Mouse (Mus musculus) Muller cell, postnatal 12 days (primary cell): Measurements from ENCODE around the gene Usp39.

Experiments
- DNase-seq: peaks from one replicate; pipeline ENCODE4 v3.0.0-alpha.2; 2015; ENCODE audit errors: inconsistent ontology term

Usp39 gene

DNA sequence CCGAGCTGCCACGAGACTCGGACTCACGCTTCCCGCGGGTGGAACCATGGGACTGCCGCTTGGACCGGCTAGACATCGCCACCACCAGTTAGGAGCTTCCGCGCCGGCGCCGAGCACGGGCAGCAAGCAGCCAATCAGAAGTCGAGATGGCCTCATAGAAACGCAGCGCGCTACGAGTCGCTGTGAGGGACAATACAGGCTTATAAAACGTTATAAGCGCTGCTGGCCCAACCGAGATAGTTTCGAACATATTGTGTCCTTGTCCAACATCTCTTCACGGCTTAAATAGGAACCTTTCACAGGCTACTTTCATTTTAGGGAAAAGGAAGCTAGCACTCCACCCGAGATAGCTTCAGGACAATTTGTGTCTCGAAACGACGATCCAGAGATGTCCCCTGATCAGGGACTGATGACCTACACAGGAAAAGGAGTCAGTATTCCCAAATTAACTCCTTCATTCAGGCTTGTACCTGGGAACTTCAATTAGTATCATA is at the start of gene Usp39:
Gene Usp39, minus strand, starts transcription at position 111 of the 494 bp plus-strand sequence.
- peak; percentile 93 for DNase-seq

DNA sequence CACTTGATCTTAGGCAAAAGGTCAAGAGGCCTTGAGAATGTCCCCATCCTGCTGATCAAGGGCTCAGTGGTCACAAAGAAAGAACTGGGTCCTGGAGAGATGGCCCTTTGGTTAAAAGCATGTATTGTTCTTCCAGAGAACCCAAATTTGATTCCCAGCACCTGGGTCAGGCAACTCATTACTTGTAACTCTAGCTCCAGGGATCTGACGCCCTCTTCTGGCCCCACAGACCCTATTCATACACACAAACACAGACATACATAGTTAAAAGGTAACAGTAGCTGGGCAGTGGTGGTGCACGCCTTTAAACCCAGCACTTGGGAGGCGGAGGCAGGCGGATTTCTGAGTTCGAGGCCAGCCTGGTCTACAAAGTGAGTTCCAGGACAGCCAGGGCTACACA is 47.4 kb upstream of the Usp39 start:
- no peak for DNase-seq

DNA sequence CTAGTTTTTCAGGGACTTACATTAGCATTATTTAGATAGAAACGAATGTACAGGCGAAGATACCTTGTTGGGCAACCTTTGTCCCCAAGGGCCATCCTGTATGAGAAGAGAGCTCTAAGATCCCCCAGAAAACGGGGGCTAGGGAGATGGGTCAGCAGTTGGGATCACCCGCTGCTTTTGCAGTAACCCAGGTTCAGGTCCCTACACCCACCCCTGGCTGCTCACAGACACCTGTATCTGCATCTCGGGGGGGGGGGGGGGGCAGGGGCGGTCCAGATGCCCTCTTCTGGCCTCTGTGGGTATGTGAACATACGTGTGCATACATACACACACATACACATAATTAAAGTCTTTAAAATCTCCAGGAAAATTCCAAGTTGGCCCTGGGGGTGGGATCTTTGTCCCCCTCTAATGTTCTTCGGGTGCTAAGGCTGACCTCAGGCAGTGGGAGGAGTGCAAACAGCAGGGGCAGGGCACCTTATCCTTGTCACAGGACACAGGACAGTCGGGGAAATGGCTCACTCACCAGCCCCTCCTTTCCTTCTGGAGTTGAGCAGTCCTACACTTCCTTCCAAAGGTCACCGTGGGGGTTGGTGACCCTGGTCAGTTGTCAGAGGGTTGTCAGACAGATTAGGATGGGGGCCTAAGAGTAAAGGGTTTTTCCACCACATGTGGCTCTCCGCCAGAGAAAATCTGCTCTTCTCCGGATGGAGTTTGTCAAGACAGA is 46.0 kb upstream of the Usp39 start:
- peak; percentile 27 for DNase-seq

DNA sequence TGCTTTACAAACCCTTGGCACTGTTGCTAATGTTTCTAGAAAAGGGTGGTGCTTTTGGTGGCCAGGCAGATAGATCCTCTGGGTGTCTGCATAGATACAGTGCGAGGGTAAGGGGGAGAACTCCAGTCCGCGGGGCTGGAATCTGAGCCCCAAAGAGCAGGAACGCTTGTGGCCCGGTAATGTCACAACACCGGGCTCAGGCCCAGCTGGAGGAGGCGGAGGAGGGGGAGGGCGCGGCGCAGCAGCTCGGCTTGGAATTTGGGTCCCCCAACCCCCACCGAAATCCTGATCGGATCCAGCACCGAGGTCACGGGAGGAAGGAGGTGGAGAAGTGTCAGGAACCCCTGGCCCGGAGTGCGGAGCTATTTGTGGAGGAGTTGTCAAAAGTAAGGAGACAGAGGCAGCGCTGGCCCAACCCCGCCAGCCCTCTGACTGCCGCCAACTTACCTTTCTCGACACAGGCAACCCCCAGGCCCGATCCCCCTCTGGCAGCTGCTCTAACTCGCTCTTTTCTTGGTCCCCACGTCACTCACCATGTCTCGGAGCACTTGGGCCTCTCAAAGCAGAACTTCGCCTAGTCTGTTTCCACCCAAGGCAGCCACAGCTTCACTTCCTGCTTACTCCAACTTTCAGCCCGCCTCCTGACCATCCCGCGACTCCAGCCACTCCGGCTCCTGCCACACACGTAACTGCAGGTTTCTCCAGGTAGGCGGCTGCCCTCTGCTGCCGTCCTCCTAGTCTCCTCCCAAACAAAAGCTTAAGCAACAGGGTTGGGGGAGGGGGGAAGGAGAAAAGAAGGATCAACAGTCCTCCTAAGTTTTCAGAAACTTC is 45.2 kb upstream of the Usp39 start, which contains the start of gene Vamp8:
Gene Vamp8, minus strand, starts transcription at position 763 of the 831 bp plus-strand sequence.
- peak; percentile 93 for DNase-seq

DNA sequence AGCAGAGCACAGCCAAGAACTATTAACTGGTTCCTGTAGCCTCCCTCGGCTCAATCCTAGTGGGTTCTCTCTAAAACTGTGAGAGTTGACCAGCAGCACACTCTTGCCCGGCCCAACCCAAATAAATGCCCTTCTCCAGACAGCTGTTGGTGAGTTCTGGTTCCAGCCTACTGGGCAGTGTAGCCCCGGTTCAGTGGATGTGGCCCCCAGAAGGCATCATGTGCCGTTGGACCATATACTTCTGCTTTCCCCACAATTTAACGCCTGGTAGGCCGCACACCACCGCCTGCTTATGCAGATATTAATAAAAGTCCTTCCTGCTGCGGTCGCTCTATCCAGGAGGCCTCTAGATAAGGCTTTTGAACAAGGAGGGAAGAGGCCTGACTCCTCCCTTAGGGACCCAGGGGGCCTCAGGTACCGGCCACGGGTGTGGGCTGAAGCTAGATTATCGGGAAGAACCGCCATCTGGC is 44.5 kb upstream of the Usp39 start:
- DNase-seq = no peak

DNA sequence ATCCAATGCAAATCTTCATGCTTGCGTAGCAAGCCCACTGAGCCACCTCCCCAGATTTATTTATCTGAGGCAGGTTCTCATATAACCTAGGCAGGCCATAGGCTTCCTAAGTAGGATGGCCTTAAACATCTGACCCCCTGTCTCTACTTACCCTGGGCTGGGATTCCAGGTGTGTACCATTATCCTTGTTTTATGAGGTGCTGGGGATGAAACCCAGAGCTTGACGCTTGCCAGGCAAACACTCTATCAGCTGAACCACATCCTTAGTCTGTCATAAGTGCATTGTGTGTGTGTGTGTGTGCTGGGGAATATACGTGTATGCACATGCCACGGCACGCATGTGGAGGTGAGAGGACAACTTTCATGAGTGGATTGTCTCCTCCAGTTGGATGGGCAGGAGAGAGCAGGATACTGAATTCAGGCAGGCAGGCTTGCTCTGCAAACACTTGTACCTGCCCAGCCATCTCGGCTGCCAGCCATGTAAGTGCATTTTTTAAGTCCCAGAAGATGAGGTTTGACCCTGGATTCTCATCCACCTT is 43.9 kb upstream of the Usp39 start:
- no peak for DNase-seq

DNA sequence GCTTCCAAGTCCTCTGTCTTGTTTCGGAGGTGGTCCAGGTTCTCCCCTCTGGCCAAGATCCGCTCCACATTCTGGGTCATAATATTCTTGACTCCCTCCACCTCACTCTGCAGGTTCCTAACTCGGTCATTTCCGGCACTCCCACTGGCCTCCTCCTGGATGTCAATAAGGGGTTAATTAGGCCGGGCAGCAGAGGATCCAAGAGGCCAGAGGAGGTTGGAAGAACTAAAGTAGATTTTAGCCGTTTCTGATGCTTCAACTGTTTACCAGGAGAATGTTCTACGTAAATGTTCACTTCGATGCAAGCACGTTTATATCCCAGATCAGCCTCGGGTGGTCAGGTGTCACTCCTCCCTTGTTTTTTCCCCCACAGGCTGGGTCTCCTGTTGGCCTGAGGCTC is 43.3 kb upstream of the Usp39 start:
- DNase-seq = no peak

DNA sequence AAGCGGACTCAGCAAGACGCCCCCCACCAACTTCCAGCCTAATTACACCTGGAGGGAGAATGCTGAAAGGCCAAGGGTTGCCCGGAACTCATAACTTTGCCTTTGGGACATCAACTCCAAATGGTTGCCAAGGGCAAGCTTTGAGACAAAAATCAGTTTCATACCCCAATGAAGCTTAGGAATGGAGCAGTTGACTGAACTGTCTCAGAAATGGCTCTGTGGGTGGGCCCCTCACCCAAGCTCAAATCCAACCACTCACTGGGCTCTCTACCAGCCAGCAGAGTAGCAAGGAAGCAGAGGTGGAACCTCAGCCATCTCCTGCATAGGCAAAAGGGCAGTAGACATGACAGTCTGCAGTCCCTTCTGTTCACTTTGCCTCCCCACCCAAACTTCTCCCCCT is 42.8 kb upstream of the Usp39 start:
- peak; percentile 66 for DNase-seq

DNA sequence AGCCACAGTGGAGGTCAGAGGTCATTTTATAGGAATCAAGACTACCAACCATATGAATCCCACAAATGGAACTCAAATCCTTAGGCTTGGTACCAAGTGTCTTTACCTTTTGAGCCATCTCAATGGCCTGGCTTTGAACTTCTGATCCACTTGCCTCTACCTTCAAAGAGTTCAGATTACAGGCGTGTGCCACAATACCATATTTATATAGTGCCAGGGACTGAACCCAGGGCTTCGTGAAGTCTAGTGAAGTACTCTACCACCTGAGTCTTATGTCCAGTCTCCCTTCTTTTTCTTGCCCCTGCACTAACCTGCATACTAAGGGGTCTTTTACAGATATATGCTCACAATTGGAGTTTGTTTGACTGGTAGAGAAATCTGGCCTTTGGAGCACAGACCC is 41.6 kb upstream of the Usp39 start:
- DNase-seq = no peak

DNA sequence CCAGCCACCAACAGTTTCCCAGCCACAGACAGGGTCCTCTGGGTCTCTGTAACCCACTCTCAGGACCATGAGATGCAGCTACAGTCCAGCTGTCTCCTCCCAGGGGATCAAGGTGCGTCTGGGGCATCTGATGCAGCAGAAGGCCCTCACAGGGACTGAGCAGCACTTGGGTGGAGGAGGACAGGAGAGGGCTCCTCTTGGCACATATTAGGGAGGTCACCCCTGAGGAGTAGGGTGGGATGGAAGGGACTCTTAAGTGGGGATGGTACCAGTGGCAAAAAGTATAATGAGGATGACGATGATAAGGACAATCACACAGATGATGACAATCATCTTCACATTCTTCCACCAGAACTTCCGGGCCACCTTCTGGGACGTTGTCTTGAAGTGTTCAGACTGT is 40.3 kb upstream of the Usp39 start:
- DNase-seq = no peak

DNA sequence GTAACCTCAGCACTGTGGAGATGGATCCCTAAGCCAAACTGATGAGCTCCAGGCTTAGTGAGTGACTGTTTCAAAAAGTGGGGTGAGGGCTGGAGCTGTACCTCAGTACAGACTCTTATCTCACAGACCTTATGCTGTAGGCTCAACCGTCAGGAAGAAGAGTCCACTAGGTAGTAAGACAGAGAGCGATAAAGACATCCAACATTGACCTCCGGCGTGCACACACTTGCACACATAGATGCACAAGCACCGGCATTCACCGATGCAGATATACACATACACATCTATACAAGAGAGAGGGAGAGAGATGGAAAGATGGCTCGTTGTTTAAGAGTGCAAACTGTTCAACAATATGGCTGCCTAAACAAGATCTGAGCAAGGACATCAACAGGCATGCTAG is 39.0 kb upstream of the Usp39 start:
- no peak for DNase-seq

DNA sequence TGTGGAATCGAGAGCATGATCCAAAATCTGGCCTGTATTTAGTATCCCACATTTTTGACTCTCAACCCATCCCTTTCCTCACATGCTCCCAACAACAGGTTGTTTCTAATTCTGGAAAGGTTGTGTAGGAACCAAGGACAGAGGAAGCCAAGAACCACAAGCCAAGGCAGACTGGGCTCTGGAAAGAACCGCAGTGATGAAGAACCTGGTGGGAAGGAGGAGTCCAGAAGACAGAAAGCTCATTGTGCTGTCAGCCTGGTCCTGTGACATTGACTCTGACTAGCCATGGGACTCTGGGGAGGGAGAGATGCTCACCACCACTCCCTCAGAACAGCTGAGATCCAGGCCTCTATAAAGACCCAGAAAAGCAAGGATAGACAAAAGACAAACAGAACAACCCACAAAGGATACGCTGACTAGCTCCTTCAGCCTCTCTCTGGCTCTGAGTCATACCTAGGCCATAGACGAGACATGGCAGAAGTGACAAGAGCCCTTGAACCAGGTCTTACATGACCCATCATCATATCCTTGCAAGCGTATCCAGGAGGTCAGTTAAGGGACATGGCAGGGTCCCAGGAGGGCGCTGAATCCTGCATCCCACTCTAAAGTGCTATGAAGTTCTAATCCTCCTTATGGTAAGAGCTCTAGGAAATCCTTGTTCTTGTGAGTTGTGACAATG is 38.3 kb upstream of the Usp39 start:
- peak; percentile 38 for DNase-seq

DNA sequence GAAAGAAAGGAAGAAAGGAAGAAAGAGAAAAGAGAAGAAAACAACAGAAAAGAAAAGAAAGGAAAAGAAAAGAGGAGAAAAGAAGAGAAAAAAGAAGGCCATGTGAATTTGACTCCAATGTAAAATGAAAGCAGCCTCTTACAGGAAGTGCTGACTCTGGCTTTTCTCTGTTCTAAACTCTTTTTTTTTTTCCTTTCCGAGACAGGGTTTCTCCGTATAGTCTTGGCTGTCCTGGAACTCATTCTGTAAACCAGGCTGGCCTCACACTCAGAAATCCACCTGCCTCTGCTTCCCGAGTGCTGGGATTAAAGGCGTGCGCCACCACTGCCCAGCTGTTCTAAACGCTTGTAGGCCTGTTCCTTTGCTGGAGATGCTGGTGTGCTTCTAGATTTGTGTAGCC is 37.5 kb upstream of the Usp39 start:
- no peak for DNase-seq

DNA sequence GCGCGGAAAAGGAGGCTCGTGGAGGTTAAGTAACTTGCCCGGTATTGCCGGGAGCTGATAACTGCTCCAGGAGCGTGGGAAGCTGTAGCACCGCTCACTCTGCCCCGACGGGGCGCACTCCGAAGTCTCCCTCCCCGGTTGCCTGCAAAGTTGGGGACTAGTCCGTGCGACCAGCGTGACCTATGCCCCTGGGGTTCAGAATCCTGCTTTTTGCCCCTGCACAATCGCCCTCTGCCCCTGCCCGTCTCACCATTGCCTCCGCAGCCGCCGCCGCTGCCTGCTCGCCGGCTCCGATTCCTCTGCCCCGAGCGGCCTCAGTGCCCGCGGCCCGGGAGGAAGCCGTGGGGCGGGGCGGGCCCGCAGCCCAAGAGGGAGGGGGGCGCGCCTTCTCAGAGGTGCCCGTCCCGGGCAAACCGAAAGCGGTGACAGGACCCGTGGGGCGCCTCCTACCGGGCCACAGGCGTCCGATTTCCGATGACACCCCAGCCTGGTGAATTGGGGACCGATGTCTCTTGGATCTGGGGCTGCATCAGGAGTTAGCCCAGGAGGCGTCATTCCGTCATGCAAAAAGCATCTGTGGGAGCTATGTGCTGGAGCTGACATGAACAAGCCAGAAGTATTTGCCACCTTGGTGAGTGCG is 35.3 kb upstream of the Usp39 start, which contains the start of gene Vamp5:
Gene Vamp5, minus strand, starts transcription at position 338 of the 640 bp plus-strand sequence.
- peak; percentile 94 for DNase-seq

DNA sequence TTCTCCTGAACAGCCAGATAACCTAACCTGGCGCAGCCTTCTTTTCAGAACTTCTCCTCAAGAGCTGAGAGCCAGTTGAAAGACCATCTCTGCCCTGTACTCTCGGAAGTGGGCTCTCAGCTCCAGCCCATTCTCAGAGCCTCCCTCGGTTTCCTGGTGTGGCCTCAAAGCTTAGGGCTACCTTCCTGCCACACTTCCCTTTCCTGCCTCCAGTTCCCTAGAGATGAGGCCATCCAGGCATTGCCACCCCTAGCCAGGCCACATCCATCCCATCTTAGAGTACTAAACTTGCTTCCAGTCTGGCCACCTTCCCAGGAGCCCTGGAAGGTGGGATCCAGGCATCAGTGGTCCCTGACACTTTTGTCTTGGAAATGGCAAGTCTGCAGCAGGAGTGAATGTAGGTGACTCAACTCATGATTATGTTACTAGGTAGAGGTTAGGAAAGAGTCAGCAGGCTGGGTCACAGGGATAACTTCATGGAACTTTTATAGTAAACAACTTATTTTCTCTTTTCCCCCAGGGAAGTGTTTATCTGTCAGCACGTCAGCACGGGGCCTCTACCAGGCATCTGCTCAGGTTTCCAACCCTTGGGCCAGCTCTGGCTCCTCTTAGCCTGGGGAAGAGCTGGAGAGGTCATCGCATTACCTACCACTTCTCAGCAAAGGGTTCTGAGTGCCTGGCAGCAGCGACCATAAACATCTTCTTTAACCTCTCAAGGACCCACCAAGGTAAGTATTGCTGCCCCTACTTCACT is 34.6 kb upstream of the Usp39 start:
- peak; percentile 44 for DNase-seq

DNA sequence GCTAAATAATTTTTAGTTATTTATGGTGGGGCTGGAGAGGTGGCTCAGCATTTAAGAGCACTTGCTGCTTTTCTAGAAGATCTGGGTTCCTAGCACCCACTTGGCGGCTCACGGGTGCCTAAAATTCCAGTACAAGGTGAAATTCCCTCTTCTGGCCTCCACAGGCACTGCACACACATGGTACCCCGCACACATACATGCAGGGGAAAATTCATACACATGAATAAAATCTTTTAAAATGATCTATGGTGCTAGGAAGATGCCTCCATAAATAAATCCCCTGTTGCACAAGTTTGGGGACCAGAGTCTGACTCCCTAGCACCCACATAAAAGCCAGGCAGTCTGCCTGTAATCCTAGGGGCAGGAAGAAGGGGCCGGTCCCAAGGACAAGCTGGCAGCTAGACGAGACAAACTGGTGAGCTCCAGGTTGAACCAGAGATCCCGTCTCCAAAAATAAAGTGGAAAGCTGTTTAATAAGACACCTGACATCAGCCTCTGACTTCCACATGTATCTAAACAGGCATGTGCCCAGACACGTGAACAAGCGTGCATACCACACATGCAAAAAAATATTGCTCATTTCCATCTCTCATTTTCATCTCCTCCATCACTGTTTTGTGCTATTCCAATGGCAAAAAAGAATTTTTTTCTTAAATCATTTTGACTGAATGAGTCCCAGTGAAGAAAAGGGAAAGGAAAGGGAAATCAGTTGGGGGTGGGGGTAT is 33.7 kb upstream of the Usp39 start:
- DNase-seq = no peak

DNA sequence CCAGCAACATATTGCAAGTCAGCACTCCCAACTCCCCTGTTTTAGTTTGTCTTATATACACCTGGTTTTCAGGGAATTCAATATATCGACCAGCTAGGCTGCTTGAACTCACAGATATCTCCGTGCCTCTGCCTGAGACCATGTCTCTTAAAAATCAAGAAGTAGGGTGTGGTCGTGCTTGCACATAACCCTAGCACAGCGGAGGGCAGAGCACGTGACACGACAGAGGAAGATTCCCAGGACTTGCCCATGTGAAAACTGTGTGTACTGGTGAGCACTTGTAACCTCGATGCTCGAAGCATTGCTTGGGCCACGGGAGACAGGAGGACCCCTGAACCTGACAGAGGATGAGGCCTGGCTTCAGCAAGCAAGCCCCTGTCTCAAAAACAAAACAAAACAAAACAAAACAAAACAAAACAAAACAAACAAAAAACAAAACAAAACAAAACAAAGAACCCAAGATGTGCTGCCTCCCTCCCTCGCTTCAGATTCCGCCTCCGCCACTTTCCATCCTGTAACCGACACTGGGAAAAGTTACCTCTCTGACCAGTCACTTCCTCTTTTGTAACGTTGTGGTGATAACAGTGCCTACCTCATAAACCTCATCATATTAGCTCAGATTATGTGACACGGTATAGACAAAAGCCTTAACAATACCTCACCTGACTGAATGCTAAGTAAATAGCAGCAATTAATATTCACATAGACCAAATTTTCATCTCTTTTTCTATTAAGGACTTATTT is 30.0 kb upstream of the Usp39 start:
- no peak for DNase-seq

DNA sequence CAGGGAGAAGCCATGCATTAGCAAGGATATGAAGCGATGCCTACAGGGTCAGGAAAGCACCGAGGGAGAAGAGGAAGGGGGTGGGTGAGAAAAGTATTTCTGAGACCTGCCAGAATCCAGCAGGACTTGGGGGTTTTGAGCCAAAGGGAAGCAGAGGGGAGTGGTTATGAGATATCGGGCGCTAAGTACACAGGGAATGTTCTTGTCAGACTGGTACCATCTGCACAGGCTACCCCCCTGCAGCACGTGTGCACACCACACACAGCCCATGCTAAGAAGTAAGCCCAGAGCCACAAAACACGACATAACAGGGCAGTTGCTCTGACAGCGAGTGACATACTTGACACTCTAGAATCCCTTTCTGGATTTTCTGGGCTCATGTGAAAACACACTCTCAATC is 29.2 kb upstream of the Usp39 start:
- DNase-seq = peak; percentile 16

DNA sequence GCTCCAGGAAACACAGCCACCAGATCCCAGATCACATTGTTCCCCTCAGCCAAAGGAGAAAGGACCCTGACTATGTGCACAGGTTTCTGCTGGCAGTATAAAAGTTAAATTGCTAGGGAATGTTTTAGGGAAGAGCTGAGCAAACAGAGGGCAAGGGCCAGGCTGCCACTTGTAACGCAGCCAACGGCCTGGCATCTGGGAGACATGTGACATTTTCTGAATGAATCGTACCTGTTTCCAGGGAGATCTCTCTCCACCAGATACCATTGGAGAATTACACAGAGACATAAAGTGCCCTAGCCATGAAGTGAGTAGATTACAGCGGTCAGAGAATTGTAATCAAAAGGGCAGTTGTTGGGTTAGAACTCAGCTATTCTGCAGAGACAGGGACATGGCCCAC is 28.2 kb upstream of the Usp39 start:
- no peak for DNase-seq
